Mouse (Mus musculus) limb, embryonic 14.5 days (tissue): Measurements from ENCODE around the gene Cnot10. TPM values are rescaled to one million over a fixed set of nuclear protein-coding genes. Genes with fewer than 3 reads are reported as not detected.

Experiments
- ATAC-seq: fragments of 200-750 bp; cut with Nextera tagmentation; 2 replicates; pipeline ENCODE4 v1.8.0; 2017; ENCODE audit warnings: low read depth, moderate number of reproducible peaks, moderate TSS enrichment; ENCODE audit not compliant: low FRiP score
- DNase-seq: peaks from one replicate; pipeline ENCODE4 v3.0.0-alpha.2; 2015; ENCODE audit warnings: low spot score
- H3K27ac ChIP-seq: fragments of 300-500 bp; sonication (generic); replicated peaks from 2 replicates; pipeline ENCODE4 v1.5.1; 2014; ENCODE audit warnings: low read depth, mild to moderate bottlenecking, low read length, moderate library complexity, mixed read lengths
- H3K27me3 ChIP-seq: fragments of 300-500 bp; sonication (generic); 2 replicates; pipeline ENCODE4 v1.6.1; 2014; ENCODE audit warnings: low read length, mixed read lengths; ENCODE audit not compliant: control insufficient read depth, insufficient read depth
- H3K36me3 ChIP-seq: fragments of 300-500 bp; sonication (generic); 2 replicates; pipeline ENCODE4 v1.6.1; 2014; ENCODE audit warnings: mild to moderate bottlenecking, low read length, moderate library complexity, mixed read lengths; ENCODE audit not compliant: control insufficient read depth, insufficient read depth
- H3K4me1 ChIP-seq: fragments of 300-500 bp; sonication (generic); 2 replicates; pipeline ENCODE4 v1.6.1; 2014; ENCODE audit warnings: antibody characterized with exemption, low read length, mixed read lengths; ENCODE audit not compliant: control insufficient read depth, insufficient read depth
- H3K4me2 ChIP-seq: fragments of 300-500 bp; sonication (generic); replicated peaks from 2 replicates; pipeline ENCODE4 v1.6.1; 2014; ENCODE audit warnings: low read depth, mild to moderate bottlenecking, low read length, moderate library complexity; ENCODE audit not compliant: severe bottlenecking
- H3K4me3 ChIP-seq: fragments of 300-500 bp; sonication (generic); replicated peaks from 2 replicates; pipeline ENCODE4 v1.5.1; 2014; ENCODE audit warnings: low read length
- H3K9ac ChIP-seq: fragments of 300-500 bp; sonication (generic); 2 replicates; pipeline ENCODE4 v1.6.1; 2014; ENCODE audit warnings: mild to moderate bottlenecking, low read depth, low read length, moderate library complexity; ENCODE audit not compliant: severe bottlenecking
- H3K9me3 ChIP-seq: fragments of 300-500 bp; sonication (generic); 2 replicates; pipeline ENCODE4 v1.6.1; 2016; ENCODE audit warnings: low read length; ENCODE audit not compliant: control insufficient read depth
- POLR2A ChIP-seq: fragments of 200-500 bp; IDR thresholded peaks from 2 replicates; pipeline ENCODE4 v1.8.0; 2012; ENCODE audit warnings: inconsistent platforms, mild to moderate bottlenecking, moderate library complexity, borderline replicate concordance; ENCODE audit not compliant: insufficient read depth, insufficient read length; ENCODE audit errors: extremely low read depth
- WGBS: fragments of 180-500 bp; shearing (Covaris S2); extraction: QIAGEN DNeasy Blood & Tissue Kit; methylation state at CpG from one replicate; pipeline ENCODE4 v1.1.7; 2014; 5-methylcytosine and 5-hydroxymethylcytosine counted together
- polyA plus RNA-seq, 2 experiments: library from polyadenylated mRNA; depleted of rRNA in 1 of 2; stranded (reverse) in 1 of 2; unstranded in 1 of 2; fragments of >200 nt; fragmentation: Nextera tagmentation in 1 of 2; extraction: Ambion mirVana in 1 of 2; gene quantifications; 2 replicates each; pipeline versions ENCODE4 v1.2.1 to v1.2.3; 2012 to 2014

Gene Cnot10
- polyA plus RNA-seq, 2 experiments, result 66.8 to 104 TPM

- Histone ChIP-seq H3K4me3 (no peak overlapping the region), H3K9me3 (no peaks in the 10 kb centered on the region), H3K27me3 (no peaks in the 10 kb centered on the region), H3K36me3 (peaks cover 90% of the 10 kb centered on the region), H3K4me1 (no peaks in the 10 kb centered on the region), H3K4me2 (no peak overlapping the region), H3K27ac (no peak overlapping the region), H3K9ac (no peak overlapping the region)
- DNase-seq (no peak), ATAC-seq (no peak)
- 94% methylated on average over 6 of the region's 6 CpGs for WGBS
- TF ChIP-seq POLR2A, result no peak
Observed at GRCm38 (mm10) chr9:114624178-114624577, 15.8 kb downstream of the Cnot10 start.

- ATAC-seq (no peak), DNase-seq (no peak)
- peaks cover 85% of the 10 kb centered on the region for H3K36me3 ChIP-seq
- H3K4me3 ChIP-seq, result no peak overlapping the region
- H3K27ac ChIP-seq, result no peak overlapping the region
- no peak overlapping the region for H3K4me2 ChIP-seq
- no peaks in the 10 kb centered on the region for H3K4me1 ChIP-seq
- no peak for TF ChIP-seq POLR2A
- H3K9ac ChIP-seq, result no peak overlapping the region
- WGBS, result 89% methylated on average over 5 of the region's 5 CpGs
- H3K9me3 ChIP-seq, result no peaks in the 10 kb centered on the region
- no peaks in the 10 kb centered on the region for H3K27me3 ChIP-seq
Observed at GRCm38 (mm10) chr9:114621149-114621548, 18.8 kb downstream of the Cnot10 start.

- Histone ChIP-seq H3K9me3 (no peaks in the 10 kb centered on the region), H3K4me2 (no peak overlapping the region), H3K27me3 (no peaks in the 10 kb centered on the region), H3K4me1 (no peaks in the 10 kb centered on the region), H3K27ac (no peak overlapping the region), H3K9ac (no peak overlapping the region), H3K36me3 (peaks cover 82% of the 10 kb centered on the region), H3K4me3 (no peak overlapping the region)
- WGBS, result 78% methylated on average over 9 of the region's 9 CpGs
- no peak for DNase-seq
- no peak for ATAC-seq
- no peak for TF ChIP-seq POLR2A
Observed at GRCm38 (mm10) chr9:114614176-114614953, 25.6 kb downstream of the Cnot10 start.

- peaks cover 85% of the 10 kb centered on the region for H3K36me3 ChIP-seq
- H3K27ac ChIP-seq, result no peak overlapping the region
- H3K4me2 ChIP-seq, result no peak overlapping the region
- ATAC-seq, result no peak
- WGBS, result 92% methylated on average over 4 of the region's 4 CpGs
- no peaks in the 10 kb centered on the region for H3K4me1 ChIP-seq
- no peak overlapping the region for H3K4me3 ChIP-seq
- H3K9me3 ChIP-seq, result no peaks in the 10 kb centered on the region
- no peak for DNase-seq
- H3K9ac ChIP-seq, result no peak overlapping the region
- TF ChIP-seq POLR2A, result no peak
- no peaks in the 10 kb centered on the region for H3K27me3 ChIP-seq
Observed at GRCm38 (mm10) chr9:114613026-114613425, 27.0 kb downstream of the Cnot10 start.

- Histone ChIP-seq H3K36me3 (peaks cover 85% of the 10 kb centered on the region), H3K9ac (no peak overlapping the region), H3K27me3 (no peaks in the 10 kb centered on the region), H3K4me3 (no peak overlapping the region), H3K4me1 (no peaks in the 10 kb centered on the region), H3K9me3 (no peaks in the 10 kb centered on the region), H3K4me2 (no peak overlapping the region), H3K27ac (no peak overlapping the region)
- ATAC-seq, result no peak
- 80% methylated on average over 4 of the region's 4 CpGs for WGBS
- no peak for TF ChIP-seq POLR2A
- DNase-seq, result no peak
Observed at GRCm38 (mm10) chr9:114612566-114612965, 27.4 kb downstream of the Cnot10 start.

GRCm38 (mm10) chr9:114610266-114610665 lies 29.7 kb downstream of the Cnot10 start:
- no peaks in the 10 kb centered on the region for H3K9me3 ChIP-seq
- H3K4me1 ChIP-seq, result no peaks in the 10 kb centered on the region
- H3K9ac ChIP-seq, result no peak overlapping the region
- no peaks in the 10 kb centered on the region for H3K27me3 ChIP-seq
- 84% methylated on average over 3 of the region's 3 CpGs for whole genome bisulfite sequencing
- no peak overlapping the region for H3K27ac ChIP-seq
- ATAC-seq (no peak), DNase-seq (no peak)
- no peak for TF ChIP-seq POLR2A
- peaks cover 83% of the 10 kb centered on the region for H3K36me3 ChIP-seq
- no peak overlapping the region for H3K4me3 ChIP-seq
- no peak overlapping the region for H3K4me2 ChIP-seq
